Mouse (Mus musculus) small intestine, adult 2 months (tissue): ENCODE measurements around the gene Nckap5.

Experiments used
- CTCF ChIP-seq: fragments of 200-500 bp; IDR thresholded peaks from 2 replicates; pipeline ENCODE4 v1.5.1; 2012; ENCODE audit warnings: low read depth, mild to moderate bottlenecking, control low read depth, inconsistent platforms, low read length, moderate library complexity, mixed read lengths; ENCODE audit not compliant: insufficient replicate concordance, insufficient read length; ENCODE audit errors: extremely low read depth
- POLR2A ChIP-seq: fragments of 200-500 bp; IDR thresholded peaks from 2 replicates; pipeline ENCODE4 v1.6.1; 2012; ENCODE audit warnings: low read depth, mild to moderate bottlenecking, control low read depth, inconsistent platforms, low read length, moderate library complexity

- TF ChIP-seq CTCF (no peak), POLR2A (no peak)
These were observed 148.8 kb downstream of the Nckap5 start for GRCm38 (mm10) chr1:126681773-126682172.
